8 mouse cellular contexts compared by ENCODE assay signal in the genomic region with DNA sequence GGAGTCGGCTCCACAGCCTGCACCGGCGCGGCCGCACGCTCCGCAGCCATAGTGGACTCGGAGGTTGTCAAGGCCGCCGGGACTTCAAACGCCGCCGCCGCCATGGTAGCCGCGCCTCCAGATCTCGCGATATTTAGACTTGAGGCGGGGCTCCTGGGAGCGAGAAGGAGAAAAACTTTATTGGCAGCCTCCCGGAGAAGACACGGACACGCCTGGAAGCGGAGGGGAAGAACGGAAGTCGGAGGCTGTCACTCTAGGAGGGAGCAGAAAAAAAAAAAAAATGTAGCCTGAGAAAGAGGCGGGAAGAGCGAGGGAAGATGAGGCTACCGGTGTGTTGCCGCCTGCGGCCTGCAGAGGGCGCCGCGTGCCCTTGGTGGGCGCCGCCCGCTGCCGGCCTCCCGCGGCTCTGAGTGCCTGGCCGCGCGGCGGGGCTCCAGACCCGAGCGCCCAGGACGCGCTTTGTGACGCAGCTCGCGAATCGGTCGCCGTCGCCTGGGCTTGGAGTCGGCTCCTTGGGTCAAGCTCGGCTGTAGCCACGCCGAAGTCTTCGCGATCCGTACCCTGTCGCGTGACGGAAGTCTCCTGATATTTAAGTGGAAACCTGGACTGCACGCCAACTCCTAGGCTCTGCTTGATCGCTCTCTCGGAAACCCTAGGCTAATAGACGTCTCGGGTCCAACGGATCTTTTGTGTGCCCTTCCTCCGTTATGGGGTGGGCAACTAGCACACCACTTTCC. TPM values are rescaled to one million over a fixed set of nuclear protein-coding genes. Genes with fewer than 3 reads are reported as not detected.
DNase-seq lines count a peak whose midpoint lies in the region; ATAC-seq and TF ChIP-seq lines count a peak whose summit lies in the region.

A gene (minus strand): TSS at position 251 of the 737 bp plus-strand sequence.

- WGBS in embryonic facial prominence, embryonic 14.5 days: 0% methylated on average over 50 of the region's 72 CpGs
- under 1% methylated on average over 72 of the region's 72 CpGs for WGBS in heart, adult 2 months
- under 1% methylated on average over 68 of the region's 72 CpGs for WGBS in limb, embryonic 13.5 days
- WGBS in midbrain, embryonic 16.5 days: under 1% methylated on average over 72 of the region's 72 CpGs

- H3K9me3 ChIP-seq in embryonic facial prominence, embryonic 14.5 days (ENCODE audit: control insufficient read depth, low read length): no peaks in the 10 kb centered on the region
- H3K9me3 ChIP-seq in limb, embryonic 13.5 days: no peaks in the 10 kb centered on the region
- H3K9me3 ChIP-seq in midbrain, embryonic 16.5 days (replicated peaks; ENCODE audit: control insufficient read depth, low read length, poor library complexity, severe bottlenecking): no peaks in the 10 kb centered on the region

- peak within 1 kb of the TSS; percentile 96 for H3K9ac ChIP-seq in embryonic facial prominence, embryonic 14.5 days (ENCODE audit: low read depth, low read length)
- H3K9ac ChIP-seq in heart, adult 2 months (ENCODE audit: low read depth, low read length): peak within 1 kb of the TSS; percentile 94
- peak within 1 kb of the TSS; percentile 94 for H3K9ac ChIP-seq in limb, embryonic 13.5 days
- peak within 1 kb of the TSS; percentile 90 for H3K9ac ChIP-seq in midbrain, embryonic 16.5 days (ENCODE audit: low read depth, low read length)

- TF ChIP-seq POLR2A in heart, adult 2 months (IDR thresholded peaks at IDR 0.05; ENCODE audit: insufficient read depth, low read depth, low read length): peak; percentile 71

- intact Hi-C loops in heart, adult 2 months (cut with DNase I): loop anchor here (1.0 to 5.0 kb wide), 5 partner anchors 39 to 270 kb away; a partner anchor contains a TSS

- peak within 1 kb of the TSS; percentile 83 for H3K4me2 ChIP-seq in embryonic facial prominence, embryonic 14.5 days (ENCODE audit: low read depth, low read length)
- peak within 1 kb of the TSS; percentile 76 for H3K4me2 ChIP-seq in limb, embryonic 13.5 days (replicated peaks)
- peak within 1 kb of the TSS; percentile 83 for H3K4me2 ChIP-seq in midbrain, embryonic 16.5 days (ENCODE audit: low read length)

- TF ChIP-seq EP300 in heart, adult 2 months (IDR thresholded peaks at IDR 0.05; ENCODE audit: insufficient read depth, low read depth, low read length): peak; percentile 91; the same call in 1 of the 2 replicates

- TF ChIP-seq CTCF in heart, adult 2 months (IDR thresholded peaks at IDR 0.05): peak; percentile 100

- peak within 1 kb of the TSS; percentile 100 for H3K4me3 ChIP-seq in embryonic facial prominence, embryonic 14.5 days (ENCODE audit: low read depth, low read length)
- peak within 1 kb of the TSS; percentile 86 for H3K4me3 ChIP-seq in heart, adult 2 months
- peak within 1 kb of the TSS; percentile 97 for H3K4me3 ChIP-seq in limb, embryonic 13.5 days
- H3K4me3 ChIP-seq in midbrain, embryonic 16.5 days (ENCODE audit: low read depth, low read length): peak within 1 kb of the TSS; percentile 95

- H3K27ac ChIP-seq in embryonic facial prominence, embryonic 14.5 days (replicated peaks; ENCODE audit: low read depth, low read length): peak within 1 kb of the TSS; percentile 86
- peak within 1 kb of the TSS; percentile 95 for H3K27ac ChIP-seq in heart, adult 2 months
- peak within 1 kb of the TSS; percentile 79 for H3K27ac ChIP-seq in limb, embryonic 13.5 days
- H3K27ac ChIP-seq in midbrain, embryonic 16.5 days (ENCODE audit: low read length): peak within 1 kb of the TSS; percentile 81

- H3K27me3 ChIP-seq in embryonic facial prominence, embryonic 14.5 days (replicated peaks; ENCODE audit: control insufficient read depth, insufficient read depth, low read length): no peaks in the 10 kb centered on the region
- H3K27me3 ChIP-seq in heart, adult 2 months (ENCODE audit: control insufficient read depth, insufficient read depth, low read length): no peaks in the 10 kb centered on the region
- H3K27me3 ChIP-seq in limb, embryonic 13.5 days: peaks cover under 1% of the 10 kb centered on the region; the same call in 1 of the 2 replicates
- no peaks in the 10 kb centered on the region for H3K27me3 ChIP-seq in midbrain, embryonic 16.5 days (ENCODE audit: control insufficient read depth, insufficient read depth, low read depth, low read length)

- H3K4me1 ChIP-seq in embryonic facial prominence, embryonic 14.5 days (ENCODE audit: control insufficient read depth, insufficient read depth, low read length): peaks cover 8% of the 10 kb centered on the region
- peaks cover 3% of the 10 kb centered on the region for H3K4me1 ChIP-seq in heart, adult 2 months (ENCODE audit: control insufficient read depth, insufficient read depth, low read length)
- H3K4me1 ChIP-seq in limb, embryonic 13.5 days: peaks cover 11% of the 10 kb centered on the region
- H3K4me1 ChIP-seq in midbrain, embryonic 16.5 days (ENCODE audit: control insufficient read depth, insufficient read depth, low read length): peaks cover 13% of the 10 kb centered on the region

- DNase-seq in 3T3-L1 (ENCODE audit: low read depth, low spot score): peak; percentile 98
- peak; percentile 72 to 90 for DNase-seq in adrenal gland, postnatal 4 days (ENCODE audit: low spot score in 2 of 2)
- peak; percentile 99 for DNase-seq in embryonic facial prominence, embryonic 14.5 days (ENCODE audit: low spot score)
- DNase-seq in heart, adult 2 months: peak; percentile 93 to 96
- peak; percentile 95 to 98 for DNase-seq in kidney, adult 8-10 months
- peak; percentile 90 to 94 for DNase-seq in spleen, postnatal 10 days (ENCODE audit: low spot score in 2 of 2)

- 0 out of 2 replicates have a peak, but pooled peaks cover 1% of the 10 kb centered on the region for H3K79me2 ChIP-seq in heart, adult 2 months (replicated peaks; ENCODE audit: control insufficient read depth, insufficient read depth, low read length)

- peaks cover 21% of the 10 kb centered on the region for H3K36me3 ChIP-seq in embryonic facial prominence, embryonic 14.5 days (ENCODE audit: control insufficient read depth, insufficient read depth, low read length)
- H3K36me3 ChIP-seq in heart, adult 2 months (ENCODE audit: control insufficient read depth, insufficient read depth, low read length): peaks cover 6% of the 10 kb centered on the region; the same call in 1 of the 2 replicates
- peaks cover 21% of the 10 kb centered on the region for H3K36me3 ChIP-seq in limb, embryonic 13.5 days
- peaks cover 9% of the 10 kb centered on the region; the same call in 1 of the 2 replicates for H3K36me3 ChIP-seq in midbrain, embryonic 16.5 days (ENCODE audit: control insufficient read depth, insufficient read depth, low read length)

- peak; percentile 98 for ATAC-seq in embryonic facial prominence, embryonic 14.5 days (ENCODE audit: low read depth)
- ATAC-seq in limb, embryonic 13.5 days (ENCODE audit: low FRiP score, low read depth): peak; percentile 97
- peak; percentile 97 for ATAC-seq in midbrain, embryonic 16.5 days

RNA-seq across cellular contexts. Expression of the gene that starts here (rescaled TPM):
- total RNA-seq in adrenal gland, postnatal 4 days (2021): 10 to 100 TPM; 22.4 to 24.6 TPM
- 27.6 and 31.5 TPM in 2 replicates for polyA plus RNA-seq in embryonic facial prominence, embryonic 14.5 days (2014; fragmentation: Nextera tagmentation; extraction: Ambion mirVana)
- 10 to 100 TPM in 1 of 2 experiments, 1 to 10 TPM in 1; 9.2 to 12.3 TPM for total RNA-seq in heart, adult 2 months (2021)
- 4.1 and 6.5 TPM in 2 replicates for polyA plus RNA-seq in heart, adult 2 months (2012; rRNA removed)
- 39.3 and 40.1 TPM in 2 replicates for polyA plus RNA-seq in limb, embryonic 13.5 days (2015; fragmentation: Nextera tagmentation; extraction: Ambion mirVana)
- 24.6 and 27.1 TPM in 2 replicates for polyA plus RNA-seq in midbrain, embryonic 16.5 days (2015; fragmentation: Nextera tagmentation; extraction: Ambion mirVana)

Comparison
In these comparisons a context has a peak if more than half of its experiments do, and no peak if none do; other contexts are left out.
1. Peak in every context shown above with its lines: DNase-seq, ATAC-seq, H3K4me3 ChIP-seq and H3K27ac ChIP-seq.